Mouse (Mus musculus): ENCODE results near the gene Ankrd13c. TPM values are rescaled to one million over a fixed set of nuclear protein-coding genes. Genes with fewer than 3 reads are reported as not detected.

The Ankrd13c gene
- total RNA-seq, 1 experiment: 33.7 TPM

- no peak for TF ChIP-seq ZNF384 (IDR thresholded peaks at IDR 0.05; ENCODE audit: low read depth, low read length)
- no peak for TF ChIP-seq HCFC1 (IDR thresholded peaks at IDR 0.05; ENCODE audit: borderline replicate concordance, insufficient read depth, low read length)
- TF ChIP-seq ZC3H11A (IDR thresholded peaks at IDR 0.05; ENCODE audit: borderline replicate concordance, low read depth, low read length): no peak
- TF ChIP-seq CHD2 (IDR thresholded peaks at IDR 0.05; ENCODE audit: low read depth, low read length): no peak
- no peak for TF ChIP-seq MAFK (IDR thresholded peaks at IDR 0.05; ENCODE audit: insufficient read depth, low read depth, low read length)
- Histone ChIP-seq H3K27ac (ENCODE audit: insufficient read depth, low read depth, low read length, poor library complexity, severe bottlenecking) (no peak overlapping the region), H3K36me3 (ENCODE audit: control insufficient read depth, insufficient read depth, low read length, poor library complexity, severe bottlenecking) (no peaks in the 10 kb centered on the region)
These were observed 93.7 kb downstream of the Ankrd13c start for GRCm38 (mm10) chr3:158040755-158041154.

GRCm38 (mm10) chr3:158049508-158049907 lies 102.5 kb downstream of the Ankrd13c start:
- Histone ChIP-seq H3K4me1 (ENCODE audit: control insufficient read depth in 2 of 2, insufficient read depth in 2 of 2, low read length in 2 of 2, poor library complexity in 1 of 2) (no peaks in the 10 kb centered on the region), H3K27ac (ENCODE audit: insufficient read depth, low read depth, low read length, poor library complexity, severe bottlenecking) (no peak overlapping the region), H3K4me3 (ENCODE audit: insufficient read depth in 1 of 2, low read depth in 1 of 2, low read length in 2 of 2, poor library complexity in 1 of 2, severe bottlenecking in 1 of 2) (no peak overlapping the region), H3K9ac (ENCODE audit: insufficient read depth, low read depth, low read length, poor library complexity, severe bottlenecking) (no peak overlapping the region), H3K9me3 (ENCODE audit: control insufficient read depth, insufficient read depth, low read depth, low read length) (no peaks in the 10 kb centered on the region), H3K36me3 (ENCODE audit: control insufficient read depth, insufficient read depth, low read length, poor library complexity, severe bottlenecking) (no peaks in the 10 kb centered on the region; the same call in 1 of the 2 replicates)
- TF ChIP-seq CHD2 (IDR thresholded peaks at IDR 0.05; ENCODE audit: low read depth, low read length): no peak
- no peak for DNase-seq (ENCODE audit: low read depth, low spot score)
- in situ Hi-C loops (cut with MboI; ENCODE audit: low sequenced_read_pairs in 2 of 2, unreplicated experiment in 2 of 2): no loop called here

More at GRCm38 (mm10) chr3:158040755-158041154, 93.7 kb downstream of the Ankrd13c start:
- Histone ChIP-seq H3K4me3 (ENCODE audit: insufficient read depth in 1 of 2, low read depth in 1 of 2, low read length in 2 of 2, poor library complexity in 1 of 2, severe bottlenecking in 1 of 2) (no peak overlapping the region), H3K4me1 (ENCODE audit: control insufficient read depth in 2 of 2, insufficient read depth in 2 of 2, low read length in 2 of 2, poor library complexity in 1 of 2) (peaks cover 0 to 3% of the 10 kb centered on the region in 2 experiments; a peak in 1 of 4 replicates), H3K9ac (ENCODE audit: insufficient read depth, low read depth, low read length, poor library complexity, severe bottlenecking) (no peak overlapping the region), H3K9me3 (ENCODE audit: control insufficient read depth, insufficient read depth, low read depth, low read length) (no peaks in the 10 kb centered on the region)
- in situ Hi-C loops (cut with MboI; ENCODE audit: low sequenced_read_pairs in 2 of 2, unreplicated experiment in 2 of 2): no loop called here
- DNase-seq (ENCODE audit: low read depth, low spot score): no peak

Other genes starting within 250 kb of the Ankrd13c start
- gene Cth, start 22.2 kb upstream of the Ankrd13c start, total RNA-seq (2012; rRNA removed): 70.7 and 76.0 TPM in 2 replicates
- 169 and 172 TPM in 2 replicates for gene Srsf11, start 89.4 kb downstream of the Ankrd13c start, total RNA-seq (2012; rRNA removed)
- 28.3 and 42.5 TPM in 2 replicates for gene Lrrc40, start 89.4 kb downstream of the Ankrd13c start, total RNA-seq (2012; rRNA removed)

Data from ES-E14 (cell line).